ENCODE assay signal across 11 mouse cellular contexts in genomic region chr15:3174848-3175247, GRCm38 (mm10).
DNase-seq lines count a peak whose midpoint lies in the region; ATAC-seq lines count a peak whose summit lies in the region.
"Had no signal": no experiment of that assay in that cellular context is flagged by ENCODE, and none has a peak within 500 bp of the region (broad histone marks: within the 10 kb centered on the region; RNA-seq: fewer than 3 reads in every experiment).

No protein-coding gene starts in this region.

- no peaks in the 10 kb centered on the region for H3K4me1 ChIP-seq in heart, embryonic 11.5 days (ENCODE audit: control insufficient read depth, insufficient read depth, low read length)
- H3K4me1 ChIP-seq: hindbrain, embryonic 13.5 days; midbrain, embryonic 12.5 days had no signal

- no peaks in the 10 kb centered on the region for H3K27me3 ChIP-seq in heart, embryonic 11.5 days (ENCODE audit: control insufficient read depth, insufficient read depth, low read length)
- H3K27me3 ChIP-seq: hindbrain, embryonic 13.5 days; midbrain, embryonic 12.5 days had no signal

- peak; percentile 11 to 41 for DNase-seq in heart, adult 18-20 months
- peak; percentile 17 for DNase-seq in lung, postnatal 10 days
- no peak for DNase-seq in lung, adult 18-20 months
- peak; percentile 3 for DNase-seq in c-Kit-positive CD71-positive TER-119-positive erythroid progenitor cells, embryonic 14.5 days (ENCODE audit: low spot score)
- DNase-seq in naive thymus-derived CD4-positive, alpha-beta T cell, adult 2 months (ENCODE audit: low read depth), result peak; percentile 77
- DNase-seq in urinary bladder, postnatal 10 days (ENCODE audit: low spot score), result no peak
- DNase-seq in thymus, postnatal 36 days, result no peak
- DNase-seq: cerebellum, adult 9-11 months had no signal

- no peak overlapping the region for H3K4me3 ChIP-seq in heart, embryonic 11.5 days (ENCODE audit: low read depth, low read length)
- H3K4me3 ChIP-seq: hindbrain, embryonic 13.5 days; midbrain, embryonic 12.5 days had no signal

- no peak for ATAC-seq in heart, embryonic 11.5 days (replicated peaks; ENCODE audit: insufficient number of reproducible peaks, low FRiP score, low TSS enrichment)

- WGBS in heart, embryonic 11.5 days (ENCODE audit: insufficient replicate concordance), result 30% methylated on average over 2 of the region's 2 CpGs

- no peaks in the 10 kb centered on the region for H3K36me3 ChIP-seq in heart, embryonic 11.5 days (ENCODE audit: control insufficient read depth, insufficient read depth, low read length)
- H3K36me3 ChIP-seq: hindbrain, embryonic 13.5 days; midbrain, embryonic 12.5 days had no signal

- H3K9me3 ChIP-seq in heart, embryonic 11.5 days (replicated peaks; ENCODE audit: control insufficient read depth, low read length), result no peaks in the 10 kb centered on the region
- H3K9me3 ChIP-seq: hindbrain, embryonic 13.5 days had no signal

- no peak overlapping the region for H3K9ac ChIP-seq in heart, embryonic 11.5 days (ENCODE audit: low read depth, low read length)
- H3K9ac ChIP-seq: hindbrain, embryonic 13.5 days; midbrain, embryonic 12.5 days had no signal

- H3K4me2 ChIP-seq in heart, embryonic 11.5 days, result no peak overlapping the region
- H3K4me2 ChIP-seq: hindbrain, embryonic 13.5 days; midbrain, embryonic 12.5 days had no signal

- no peak overlapping the region for H3K27ac ChIP-seq in heart, embryonic 11.5 days (ENCODE audit: low read depth, low read length)
- H3K27ac ChIP-seq: hindbrain, embryonic 13.5 days; midbrain, embryonic 12.5 days had no signal

Comparison
In these comparisons a context has a peak if more than half of its experiments do, and no peak if none do; other contexts are left out.
1. DNase-seq: peak in heart, adult 18-20 months (2 of 2), lung, postnatal 10 days (single experiment), c-Kit-positive CD71-positive TER-119-positive erythroid progenitor cells, embryonic 14.5 days (single experiment) and naive thymus-derived CD4-positive, alpha-beta T cell, adult 2 months (single experiment); none in lung, adult 18-20 months (0 of 2), urinary bladder, postnatal 10 days (single experiment) and thymus, postnatal 36 days (0 of 2).